Mouse (Mus musculus) cerebellum, adult 2 months (tissue): ENCODE measurements around the gene Scaper.

Experiments used
- CTCF ChIP-seq: fragments of 200-500 bp; IDR thresholded peaks from 2 replicates; pipeline ENCODE4 v1.5.1; 2011; ENCODE audit warnings: low read depth, mild to moderate bottlenecking, control low read depth, low read length, moderate library complexity, borderline replicate concordance; ENCODE audit not compliant: insufficient read depth
- POLR2A ChIP-seq: fragments of 200-500 bp; IDR thresholded peaks from 2 replicates; pipeline ENCODE4 v1.6.1; 2011; ENCODE audit warnings: low read length, control low read depth, borderline replicate concordance; ENCODE audit not compliant: insufficient read depth

GRCm38 (mm10) chr9:55789442-55789841 is 148.5 kb downstream of the Scaper start:
- no peak for TF ChIP-seq CTCF
- no peak for TF ChIP-seq POLR2A
